ENCODE assay signal across 7 mouse cellular contexts in the genomic region with DNA sequence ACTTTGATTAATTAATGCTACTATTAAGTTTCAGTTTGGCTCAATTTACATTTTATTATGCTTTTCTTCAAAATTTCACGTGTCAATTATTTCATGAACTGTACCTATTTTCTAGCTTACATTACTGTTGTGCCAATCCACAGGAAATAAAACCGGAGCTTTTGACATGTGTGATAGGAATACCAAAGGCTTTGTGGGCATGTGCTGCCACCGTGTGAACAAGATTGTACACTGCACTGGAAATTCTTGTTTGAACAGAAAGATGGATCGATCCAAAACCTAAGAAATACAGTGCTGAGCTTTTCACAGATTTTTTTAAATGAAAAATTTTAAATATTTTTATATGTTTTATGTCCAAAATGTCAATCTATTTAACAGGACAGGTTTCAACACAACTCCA.
A peak's percentile ranks its signal among the peaks of the same experiment; 100 is the strongest.
DNase-seq lines count a peak whose midpoint lies in the region; ATAC-seq and TF ChIP-seq lines count a peak whose summit lies in the region.

No protein-coding gene starts in this region.

- H3K9ac ChIP-seq in lung, postnatal 0 days (replicated peaks; ENCODE audit: low read depth), result no peak overlapping the region
- H3K9ac ChIP-seq in forebrain, embryonic 14.5 days (ENCODE audit: low read length), result no peak overlapping the region

- H3K4me3 ChIP-seq in lung, postnatal 0 days (ENCODE audit: low read depth, low read length), result no peak overlapping the region
- no peak overlapping the region for H3K4me3 ChIP-seq in forebrain, embryonic 14.5 days (ENCODE audit: low read depth, low read length)
- H3K4me3 ChIP-seq in layer of hippocampus, adult 2 months, result no peak overlapping the region

- H3K36me3 ChIP-seq in lung, postnatal 0 days (ENCODE audit: insufficient read depth, low read length), result no peaks in the 10 kb centered on the region
- H3K36me3 ChIP-seq in forebrain, embryonic 14.5 days (ENCODE audit: control insufficient read depth, insufficient read depth, low read length), result no peaks in the 10 kb centered on the region

- DNase-seq in lung, postnatal 0 days (ENCODE audit: low spot score), result peak; percentile 34
- DNase-seq in lung, postnatal 25 days (ENCODE audit: low spot score), result no peak
- DNase-seq in brain, embryonic 18.5 days (ENCODE audit: low read depth, low spot score), result peak; percentile 36
- peak; percentile 84 for DNase-seq in forebrain, embryonic 14.5 days (ENCODE audit: low spot score)
- peak; percentile 55 to 61 for DNase-seq in layer of hippocampus, adult 2 months (ENCODE audit: low spot score in 2 of 2)
- DNase-seq in retina, postnatal 7 days (ENCODE audit: low read depth, low spot score), result peak; percentile 24
- DNase-seq in thymus, postnatal 14 days, result no peak

- TF ChIP-seq EP300 in lung, postnatal 0 days (IDR thresholded peaks at IDR 0.05), result no peak

- no peaks in the 10 kb centered on the region for H3K4me1 ChIP-seq in lung, postnatal 0 days (ENCODE audit: insufficient read depth, low read depth, low read length)
- no peaks in the 10 kb centered on the region for H3K4me1 ChIP-seq in forebrain, embryonic 14.5 days (ENCODE audit: control insufficient read depth, insufficient read depth, low read length)

- no peaks in the 10 kb centered on the region for H3K9me3 ChIP-seq in lung, postnatal 0 days (ENCODE audit: low read length)
- H3K9me3 ChIP-seq in forebrain, embryonic 14.5 days (replicated peaks; ENCODE audit: control insufficient read depth, low read length), result no peaks in the 10 kb centered on the region

- TF ChIP-seq CTCF in lung, postnatal 0 days (IDR thresholded peaks at IDR 0.05), result peak; percentile 66
- peak; percentile 90 for TF ChIP-seq CTCF in layer of hippocampus, adult 2 months (conservative IDR thresholded peaks at IDR 0.05)

- H3K4me2 ChIP-seq in lung, postnatal 0 days (replicated peaks; ENCODE audit: low read depth, low read length), result no peak overlapping the region
- H3K4me2 ChIP-seq in forebrain, embryonic 14.5 days (ENCODE audit: low read length), result no peak overlapping the region

- WGBS in lung, postnatal 0 days, result 14% methylated on average over 4 of the region's 4 CpGs
- 17% methylated on average over 4 of the region's 4 CpGs for WGBS in forebrain, embryonic 14.5 days

- ATAC-seq in lung, postnatal 0 days, result no peak
- ATAC-seq in forebrain, embryonic 14.5 days, result peak; percentile 75

- no peak overlapping the region for H3K27ac ChIP-seq in lung, postnatal 0 days (ENCODE audit: low read length)
- H3K27ac ChIP-seq in forebrain, embryonic 14.5 days (ENCODE audit: low read depth, low read length), result no peak overlapping the region
- H3K27ac ChIP-seq in layer of hippocampus, adult 2 months, result no peak overlapping the region

- H3K27me3 ChIP-seq in lung, postnatal 0 days (replicated peaks; ENCODE audit: insufficient read depth, low read length), result no peaks in the 10 kb centered on the region
- H3K27me3 ChIP-seq in forebrain, embryonic 14.5 days (replicated peaks; ENCODE audit: control insufficient read depth, insufficient read depth, low read length), result no peaks in the 10 kb centered on the region

Comparison
In these comparisons a context has a peak if more than half of its experiments do, and no peak if none do; other contexts are left out.
1. DNase-seq: peak in lung, postnatal 0 days (single experiment), brain, embryonic 18.5 days (single experiment), forebrain, embryonic 14.5 days (single experiment), layer of hippocampus, adult 2 months (2 of 2) and retina, postnatal 7 days (single experiment); none in lung, postnatal 25 days (single experiment) and thymus, postnatal 14 days (single experiment).